Mouse (Mus musculus): ENCODE results near the gene Tnni2. TPM values are rescaled to one million over a fixed set of nuclear protein-coding genes. Genes with fewer than 3 reads are reported as not detected.

Gene Tnni2
- polyA plus RNA-seq, 1 experiment from 2014 or later, result 34.8 TPM

DNA sequence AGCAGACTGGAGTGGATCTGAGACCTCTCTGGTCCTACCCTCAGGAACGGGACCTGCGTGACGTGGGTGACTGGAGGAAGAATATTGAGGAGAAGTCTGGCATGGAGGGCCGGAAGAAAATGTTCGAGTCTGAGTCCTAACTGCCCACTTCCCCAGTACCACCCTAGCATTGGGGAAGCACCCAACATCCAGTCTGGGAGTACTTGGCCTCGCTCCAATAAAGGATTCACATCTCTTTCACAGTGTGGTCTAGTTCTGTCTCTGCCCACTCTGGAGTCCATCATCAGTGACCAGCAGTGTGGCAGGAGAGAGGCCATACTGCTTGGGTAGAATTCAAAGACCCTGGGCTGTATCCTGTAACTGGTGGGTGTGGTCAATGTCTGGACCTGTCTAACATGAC lies 2.6 kb downstream of the Tnni2 start:
- H3K27me3 ChIP-seq (replicated peaks), result no peaks in the 10 kb centered on the region
- no peaks in the 10 kb centered on the region for H3K9me3 ChIP-seq
- no peak for ATAC-seq (ENCODE audit: extremely low read depth, insufficient number of reproducible peaks, low FRiP score, low TSS enrichment)
- H3K4me2 ChIP-seq, result no peak overlapping the region
- WGBS, result 88% methylated on average over 6 of the region's 6 CpGs
- H3K27ac ChIP-seq (replicated peaks), result no peak overlapping the region
- peaks cover 37% of the 10 kb centered on the region for H3K4me1 ChIP-seq
- no peak overlapping the region for H3K4me3 ChIP-seq
- no peak overlapping the region for H3K9ac ChIP-seq
- no peaks in the 10 kb centered on the region for H3K36me3 ChIP-seq

DNA sequence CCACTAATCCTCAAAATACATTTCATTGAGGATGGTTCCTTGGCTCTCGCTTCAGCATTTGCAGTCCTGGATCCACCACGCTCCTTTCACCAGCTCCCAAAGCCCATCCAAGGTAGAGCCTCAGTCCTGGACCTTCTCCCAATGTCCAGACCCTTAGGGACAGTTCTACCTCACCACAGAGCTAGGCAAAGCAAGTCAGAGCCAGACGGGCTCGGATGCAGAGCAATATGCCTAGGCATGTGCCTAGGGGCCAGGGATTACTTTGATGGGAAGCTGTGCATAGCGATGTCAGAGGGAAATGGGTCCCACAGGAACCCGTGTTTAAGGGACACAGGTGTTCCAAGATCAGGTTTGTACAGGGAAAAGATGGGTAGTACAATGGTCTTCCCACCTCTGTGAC lies 3.7 kb downstream of the Tnni2 start:
- H3K9ac ChIP-seq, result no peak overlapping the region
- no peak for ATAC-seq (ENCODE audit: extremely low read depth, insufficient number of reproducible peaks, low FRiP score, low TSS enrichment)
- H3K4me2 ChIP-seq, result no peak overlapping the region
- WGBS, result 83% methylated on average over 6 of the region's 6 CpGs
- no peak overlapping the region for H3K4me3 ChIP-seq
- H3K27me3 ChIP-seq (replicated peaks), result no peaks in the 10 kb centered on the region
- no peaks in the 10 kb centered on the region for H3K9me3 ChIP-seq
- no peak overlapping the region for H3K27ac ChIP-seq (replicated peaks)
- H3K36me3 ChIP-seq, result no peaks in the 10 kb centered on the region
- peaks cover 44% of the 10 kb centered on the region for H3K4me1 ChIP-seq

DNA sequence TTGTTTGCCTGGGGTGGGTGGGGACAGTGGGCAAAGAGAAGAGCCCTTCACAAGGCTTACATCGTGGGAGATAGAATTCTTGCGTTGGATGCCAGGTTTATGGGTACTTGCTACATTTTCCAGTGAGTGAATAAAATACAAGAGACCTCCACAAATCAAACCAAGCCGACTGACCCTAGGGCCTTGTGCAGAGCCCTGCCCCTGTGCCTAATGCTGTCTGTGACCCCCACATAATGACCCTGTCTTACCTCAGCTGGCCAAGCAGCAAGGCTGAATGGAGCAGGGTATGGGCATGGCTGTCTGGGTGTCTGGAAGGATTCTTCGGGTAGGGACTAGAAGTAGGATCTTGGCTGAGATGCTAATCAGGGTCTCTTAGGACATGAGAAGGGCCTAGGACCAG lies 4.7 kb downstream of the Tnni2 start:
- ATAC-seq (ENCODE audit: extremely low read depth, insufficient number of reproducible peaks, low FRiP score, low TSS enrichment), result no peak
- H3K27ac ChIP-seq (replicated peaks), result no peak overlapping the region
- H3K4me1 ChIP-seq, result peaks cover 35% of the 10 kb centered on the region
- no peaks in the 10 kb centered on the region for H3K36me3 ChIP-seq
- no peaks in the 10 kb centered on the region for H3K27me3 ChIP-seq (replicated peaks)
- H3K9me3 ChIP-seq, result no peaks in the 10 kb centered on the region
- no peak overlapping the region for H3K4me2 ChIP-seq
- H3K4me3 ChIP-seq, result no peak overlapping the region
- WGBS, result 79% methylated on average over 4 of the region's 4 CpGs
- no peak overlapping the region for H3K9ac ChIP-seq

- no peaks in the 10 kb centered on the region for H3K9me3 ChIP-seq
- H3K27ac ChIP-seq (replicated peaks), result peak overlapping the region; percentile 13; the same call in 1 of the 2 replicates
- no peak overlapping the region for H3K9ac ChIP-seq
- no peak overlapping the region for H3K4me2 ChIP-seq
- H3K27me3 ChIP-seq (replicated peaks), result no peaks in the 10 kb centered on the region
- 67% methylated on average over 6 of the region's 6 CpGs for WGBS
- H3K4me3 ChIP-seq, result no peak overlapping the region
- no peak for ATAC-seq (ENCODE audit: extremely low read depth, insufficient number of reproducible peaks, low FRiP score, low TSS enrichment)
- H3K36me3 ChIP-seq, result no peaks in the 10 kb centered on the region
- peaks cover 21% of the 10 kb centered on the region for H3K4me1 ChIP-seq
These were observed 7.5 kb downstream of the Tnni2 start for GRCm38 (mm10) chr7:142449038-142449617.

- WGBS, result 48% methylated on average over 1 of the region's 1 CpGs
- no peaks in the 10 kb centered on the region for H3K36me3 ChIP-seq
- H3K9ac ChIP-seq, result peak overlapping the region; percentile 68
- H3K4me3 ChIP-seq, result no peak overlapping the region
- H3K9me3 ChIP-seq, result no peaks in the 10 kb centered on the region
- H3K27ac ChIP-seq (replicated peaks), result peak overlapping the region; percentile 99
- ATAC-seq (ENCODE audit: extremely low read depth, insufficient number of reproducible peaks, low FRiP score, low TSS enrichment), result no peak
- no peak overlapping the region for H3K4me2 ChIP-seq
- peaks cover 65% of the 10 kb centered on the region for H3K4me1 ChIP-seq
- H3K27me3 ChIP-seq (replicated peaks), result no peaks in the 10 kb centered on the region
These were observed 13.1 kb downstream of the Tnni2 start for GRCm38 (mm10) chr7:142454706-142455105.

- 47% methylated on average over 2 of the region's 2 CpGs for WGBS
- H3K36me3 ChIP-seq, result no peaks in the 10 kb centered on the region
- H3K9ac ChIP-seq, result peak overlapping the region; percentile 68
- peak overlapping the region; percentile 99 for H3K27ac ChIP-seq (replicated peaks)
- H3K9me3 ChIP-seq, result no peaks in the 10 kb centered on the region
- no peak overlapping the region for H3K4me2 ChIP-seq
- ATAC-seq (ENCODE audit: extremely low read depth, insufficient number of reproducible peaks, low FRiP score, low TSS enrichment), result no peak
- H3K4me1 ChIP-seq, result peaks cover 65% of the 10 kb centered on the region
- no peaks in the 10 kb centered on the region for H3K27me3 ChIP-seq (replicated peaks)
- H3K4me3 ChIP-seq, result no peak overlapping the region
These were observed 13.6 kb downstream of the Tnni2 start for GRCm38 (mm10) chr7:142455251-142455650.

- Histone ChIP-seq H3K9me3 (no peaks in the 10 kb centered on the region), H3K27me3 (replicated peaks) (no peaks in the 10 kb centered on the region), H3K4me1 (peaks cover 80% of the 10 kb centered on the region), H3K27ac (replicated peaks) (peak overlapping the region; percentile 99), H3K9ac (peak overlapping the region; percentile 68; the same call in 1 of the 2 replicates), H3K36me3 (no peaks in the 10 kb centered on the region), H3K4me3 (no peak overlapping the region), H3K4me2 (no peak overlapping the region)
- no peak for ATAC-seq (ENCODE audit: extremely low read depth, insufficient number of reproducible peaks, low FRiP score, low TSS enrichment)
- 2% methylated on average over 3 of the region's 3 CpGs for WGBS
These were observed 15.2 kb downstream of the Tnni2 start for GRCm38 (mm10) chr7:142456806-142457205.

DNA sequence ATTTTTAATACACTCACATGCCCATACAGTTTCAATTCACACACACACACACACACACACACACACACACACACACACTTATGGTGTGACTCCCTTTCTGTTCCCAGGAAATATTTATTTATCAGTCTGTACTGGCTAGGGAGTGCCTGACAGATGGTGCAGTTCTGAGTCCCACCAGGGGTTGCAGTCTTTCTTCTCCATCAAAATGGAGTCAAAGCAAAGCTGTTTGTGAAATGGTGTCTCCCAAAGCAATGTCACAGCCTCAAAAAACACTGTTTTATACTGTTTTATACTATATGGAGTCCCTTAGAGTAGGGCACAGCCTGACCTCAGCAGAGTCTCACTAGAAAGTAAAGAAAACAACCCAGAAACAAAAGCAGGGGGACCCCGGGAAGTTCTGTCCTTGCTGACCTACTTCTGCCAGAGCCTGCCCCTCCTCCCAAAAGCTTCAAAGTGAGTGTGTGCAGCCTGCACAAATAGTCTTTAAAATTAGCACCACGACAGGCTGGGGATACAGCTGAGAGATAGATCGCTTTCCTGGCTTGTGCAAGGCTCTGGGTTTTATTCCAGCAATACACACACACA lies 15.7 kb downstream of the Tnni2 start:
- Histone ChIP-seq H3K27ac (replicated peaks) (peak overlapping the region; percentile 99), H3K4me1 (peaks cover 85% of the 10 kb centered on the region), H3K9ac (peak overlapping the region; percentile 71), H3K4me3 (no peak overlapping the region), H3K4me2 (peak overlapping the region; percentile 21; the same call in 1 of the 2 replicates), H3K36me3 (no peaks in the 10 kb centered on the region), H3K9me3 (no peaks in the 10 kb centered on the region), H3K27me3 (replicated peaks) (no peaks in the 10 kb centered on the region)
- 6% methylated on average over 3 of the region's 3 CpGs for WGBS
- ATAC-seq (ENCODE audit: extremely low read depth, insufficient number of reproducible peaks, low FRiP score, low TSS enrichment), result no peak

GRCm38 (mm10) chr7:142458026-142458425 lies 16.4 kb downstream of the Tnni2 start:
- Histone ChIP-seq H3K9me3 (no peaks in the 10 kb centered on the region), H3K9ac (peak overlapping the region; percentile 72), H3K4me2 (no peak overlapping the region), H3K4me3 (no peak overlapping the region), H3K27ac (replicated peaks) (peak overlapping the region; percentile 99), H3K4me1 (peaks cover 92% of the 10 kb centered on the region), H3K36me3 (no peaks in the 10 kb centered on the region), H3K27me3 (replicated peaks) (no peaks in the 10 kb centered on the region)
- WGBS, result 7% methylated on average over 2 of the region's 2 CpGs
- no peak for ATAC-seq (ENCODE audit: extremely low read depth, insufficient number of reproducible peaks, low FRiP score, low TSS enrichment)

DNA sequence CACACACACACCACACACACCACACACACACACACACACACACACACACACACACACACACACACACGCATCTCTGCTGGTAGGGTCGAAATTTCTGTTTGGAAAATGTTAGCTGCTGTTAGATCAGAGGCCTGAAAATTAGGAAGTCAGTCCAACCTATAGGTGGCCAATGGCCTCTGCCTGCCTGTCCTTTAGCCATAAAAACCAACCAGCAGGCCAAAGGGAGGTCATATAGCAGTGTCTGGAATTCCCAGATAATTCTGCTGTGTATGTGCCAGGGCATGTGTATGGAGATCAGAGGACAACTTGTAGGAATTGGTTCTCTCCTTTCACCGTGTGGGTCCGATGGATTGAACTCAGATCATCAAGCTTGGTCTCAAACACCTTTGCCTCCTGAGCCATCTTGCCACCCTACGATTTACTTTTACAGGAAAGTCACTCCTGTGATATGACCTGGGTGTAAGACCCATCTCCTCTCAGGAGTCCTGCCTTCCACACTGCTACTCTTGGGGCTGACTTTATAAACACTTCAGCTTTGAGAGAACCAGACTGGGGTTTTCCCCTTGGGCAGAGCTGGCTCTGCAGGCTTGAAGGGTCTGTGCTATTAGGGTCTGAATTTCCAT lies 17.2 kb downstream of the Tnni2 start:
- Histone ChIP-seq H3K9me3 (no peaks in the 10 kb centered on the region), H3K36me3 (no peaks in the 10 kb centered on the region), H3K9ac (peak overlapping the region; percentile 72), H3K27ac (replicated peaks) (peak overlapping the region; percentile 99), H3K4me2 (peak overlapping the region; percentile 13), H3K4me3 (no peak overlapping the region), H3K27me3 (replicated peaks) (no peaks in the 10 kb centered on the region), H3K4me1 (peaks cover 93% of the 10 kb centered on the region)
- 40% methylated on average over 5 of the region's 5 CpGs for WGBS
- no peak for ATAC-seq (ENCODE audit: extremely low read depth, insufficient number of reproducible peaks, low FRiP score, low TSS enrichment)

- Histone ChIP-seq H3K9me3 (no peaks in the 10 kb centered on the region), H3K9ac (peak overlapping the region; percentile 50; the same call in 1 of the 2 replicates), H3K27me3 (replicated peaks) (no peaks in the 10 kb centered on the region), H3K4me3 (no peak overlapping the region), H3K4me1 (peaks cover 89% of the 10 kb centered on the region), H3K27ac (replicated peaks) (peak overlapping the region; percentile 99), H3K36me3 (no peaks in the 10 kb centered on the region), H3K4me2 (peak overlapping the region; percentile 13; the same call in 1 of the 2 replicates)
- 17% methylated on average over 2 of the region's 2 CpGs for WGBS
- peak; percentile 43; the same call in 1 of the 2 replicates for ATAC-seq (ENCODE audit: extremely low read depth, insufficient number of reproducible peaks, low FRiP score, low TSS enrichment)
These were observed 17.7 kb downstream of the Tnni2 start for GRCm38 (mm10) chr7:142459299-142459691.

Data from heart, embryonic 13.5 days (tissue).